In genomic region chr8:84509764-84510163, GRCm38 (mm10) we compare ENCODE assay signal across 7 mouse cellular contexts.
DNase-seq lines count a peak whose midpoint lies in the region; ATAC-seq and TF ChIP-seq lines count a peak whose summit lies in the region.
"Not testable (repeated sequence)": the region's sequence is repeated elsewhere in the genome, so short reads cannot be mapped to it uniquely, and the experiment has no call there.

No protein-coding gene starts in this region.

- not testable (repeated sequence) for H3K9ac ChIP-seq in intestine, postnatal 0 days (ENCODE audit: low read depth, low read length); liver, adult 2 months (ENCODE audit: low read depth, low read length); midbrain, postnatal 0 days (replicated peaks; ENCODE audit: low read length, poor library complexity, severe bottlenecking)

- not testable (repeated sequence) for ATAC-seq in intestine, postnatal 0 days; midbrain, postnatal 0 days (ENCODE audit: low FRiP score)

- peak; percentile 16 for DNase-seq in ZHBTc4 (ENCODE audit: low read depth, low spot score)
- DNase-seq in adrenal gland, postnatal 36 days: peak; percentile 22 to 32
- not testable (repeated sequence) for DNase-seq in liver, adult 2 months (ENCODE audit: extremely low read depth, low read depth, low spot score)
- DNase-seq in midbrain, postnatal 0 days (ENCODE audit: low spot score): peak; percentile 11

- not testable (repeated sequence) for H3K27ac ChIP-seq in embryonic fibroblast, embryonic 13.5 days (ENCODE audit: insufficient read depth, low read length); intestine, postnatal 0 days (ENCODE audit: low read depth, low read length); liver, adult 2 months (replicated peaks; ENCODE audit: insufficient read depth, low read depth, low read length); midbrain, postnatal 0 days (ENCODE audit: low read depth, low read length)

- 79% methylated on average over 6 of the region's 6 CpGs for WGBS in intestine, postnatal 0 days
- WGBS in liver, adult 2 months: 76% methylated on average over 6 of the region's 6 CpGs
- WGBS in midbrain, postnatal 0 days: 80% methylated on average over 6 of the region's 6 CpGs

- not testable (repeated sequence) for H3K9me3 ChIP-seq in E14TG2a.4 (ENCODE audit: low read length); intestine, postnatal 0 days (ENCODE audit: control insufficient read depth); midbrain, postnatal 0 days (ENCODE audit: low read length)

- not testable (repeated sequence) for H3K27me3 ChIP-seq in E14TG2a.4 (ENCODE audit: insufficient read depth, low read length); intestine, postnatal 0 days (replicated peaks; ENCODE audit: control insufficient read depth, insufficient read depth, low read length); liver, adult 2 months (ENCODE audit: control insufficient read depth, insufficient read depth, low read length); midbrain, postnatal 0 days (ENCODE audit: insufficient read depth, low read length)

- TF ChIP-seq CTCF in E14TG2a.4 (conservative IDR thresholded peaks at IDR 0.05; ENCODE audit: low read length): peak; percentile 22
- peak; percentile 79 for TF ChIP-seq CTCF in embryonic fibroblast, embryonic 13.5 days (IDR thresholded peaks at IDR 0.05; ENCODE audit: borderline replicate concordance, insufficient read depth, low read length)
- TF ChIP-seq CTCF in intestine, postnatal 0 days (IDR thresholded peaks at IDR 0.05; ENCODE audit: low read depth): peak; percentile 58
- peak; percentile 21; the same call in 1 of the 2 replicates for TF ChIP-seq CTCF in liver, adult 2 months (IDR thresholded peaks at IDR 0.05; ENCODE audit: low read depth, low read length)
- TF ChIP-seq CTCF in midbrain, postnatal 0 days (IDR thresholded peaks at IDR 0.05): peak; percentile 60

- TF ChIP-seq POLR2A in embryonic fibroblast, embryonic 13.5 days (IDR thresholded peaks at IDR 0.05; ENCODE audit: low read depth, low read length); liver, adult 2 months (IDR thresholded peaks at IDR 0.05; ENCODE audit: extremely low read depth, insufficient read depth, low read length): not testable (repeated sequence)

- not testable (repeated sequence) for H3K4me2 ChIP-seq in intestine, postnatal 0 days (replicated peaks; ENCODE audit: low read depth); midbrain, postnatal 0 days (ENCODE audit: low read depth, low read length, poor library complexity, severe bottlenecking)

- H3K4me3 ChIP-seq in E14TG2a.4 (replicated peaks; ENCODE audit: low read length); embryonic fibroblast, embryonic 13.5 days (ENCODE audit: insufficient read depth, low read length); intestine, postnatal 0 days (ENCODE audit: low read depth, low read length); liver, adult 2 months (ENCODE audit: insufficient read depth, low read depth, low read length); midbrain, postnatal 0 days (ENCODE audit: low read depth, low read length): not testable (repeated sequence)

- not testable (repeated sequence) for H3K36me3 ChIP-seq in E14TG2a.4 (ENCODE audit: insufficient read depth, low read length); intestine, postnatal 0 days (ENCODE audit: control insufficient read depth, insufficient read depth); liver, adult 2 months (ENCODE audit: control insufficient read depth, insufficient read depth, low read length); midbrain, postnatal 0 days (ENCODE audit: insufficient read depth, low read length)

- peaks cover 26% of the 10 kb centered on the region for H3K4me1 ChIP-seq in E14TG2a.4 (replicated peaks; ENCODE audit: low read depth, low read length)
- not testable (repeated sequence) for H3K4me1 ChIP-seq in embryonic fibroblast, embryonic 13.5 days (ENCODE audit: control insufficient read depth, insufficient read depth, low read length); intestine, postnatal 0 days (replicated peaks; ENCODE audit: control insufficient read depth, insufficient read depth, low read length); liver, adult 2 months (ENCODE audit: control insufficient read depth, insufficient read depth, low read length); midbrain, postnatal 0 days (ENCODE audit: insufficient read depth, low read length)

- not testable (repeated sequence) for H3K79me2 ChIP-seq in liver, adult 2 months (ENCODE audit: control insufficient read depth, insufficient read depth, low read length)

Comparison
In these comparisons a context has a peak if more than half of its experiments do, and no peak if none do; other contexts are left out.
1. CTCF ChIP-seq: peak in every context shown above with its lines; median percentile 79 in embryonic fibroblast, embryonic 13.5 days; 60 in midbrain, postnatal 0 days; 58 in intestine, postnatal 0 days; 22 in E14TG2a.4; 21 in liver, adult 2 months.